Mouse (Mus musculus) spleen, adult 2 months (tissue): ENCODE results near the gene Zc3h12c. TPM values are rescaled to one million over a fixed set of nuclear protein-coding genes. Genes with fewer than 3 reads are reported as not detected.

ENCODE experiments used
- DNase-seq, 2 experiments: peaks; one replicate each; pipeline versions ENCODE4 v3.0.0 to v3.0.0-alpha.2; 2012 to 2021; ENCODE audit warnings: low spot score in 2 of 2, low read depth in 1 of 2
- H3K27ac ChIP-seq: fragments of 200-500 bp; 2 replicates; pipeline ENCODE4 v1.5.1; 2012; ENCODE audit warnings: low read length, inconsistent platforms; ENCODE audit not compliant: insufficient read depth
- H3K27me3 ChIP-seq: fragments of 200-500 bp; 2 replicates; pipeline ENCODE4 v1.6.1; 2012; ENCODE audit warnings: mild to moderate bottlenecking, moderate library complexity, low read length, inconsistent platforms; ENCODE audit not compliant: control insufficient read depth, insufficient read depth
- H3K36me3 ChIP-seq: fragments of 200-500 bp; 2 replicates; pipeline ENCODE4 v1.6.1; 2012; ENCODE audit warnings: mild to moderate bottlenecking, low read length, inconsistent platforms; ENCODE audit not compliant: control insufficient read depth, insufficient read depth
- H3K4me1 ChIP-seq: fragments of 200-500 bp; 2 replicates; pipeline ENCODE4 v1.6.1; 2011; ENCODE audit warnings: inconsistent platforms; ENCODE audit not compliant: control insufficient read depth, insufficient read depth, insufficient read length
- H3K4me3 ChIP-seq: fragments of 200-500 bp; 2 replicates; pipeline ENCODE4 v1.5.1; 2011; ENCODE audit warnings: mild to moderate bottlenecking, inconsistent platforms; ENCODE audit not compliant: insufficient read depth, insufficient read length; ENCODE audit errors: extremely low read depth
- CTCF ChIP-seq: fragments of 200-500 bp; IDR thresholded peaks from 2 replicates; pipeline ENCODE4 v1.5.1; 2011; ENCODE audit warnings: mild to moderate bottlenecking, inconsistent platforms; ENCODE audit not compliant: insufficient read depth, insufficient read length, insufficient replicate concordance; ENCODE audit errors: extremely low read depth
- POLR2A ChIP-seq: fragments of 200-500 bp; IDR thresholded peaks from 2 replicates; pipeline ENCODE4 v1.6.1; 2011; ENCODE audit warnings: low read depth, low read length, inconsistent platforms
- WGBS: fragments of 180-500 bp; shearing (Covaris S2); methylation state at CpG from one replicate; pipeline ENCODE4 v1.1.7; 2018; 5-methylcytosine and 5-hydroxymethylcytosine counted together
- polyA plus RNA-seq: library from polyadenylated mRNA; depleted of rRNA; stranded (reverse); fragments of >200 nt; gene quantifications from 2 replicates; pipeline ENCODE4 v1.2.3, GENCODE M21; 2012

The Zc3h12c gene
- polyA plus RNA-seq, 1 experiment = 1.4 TPM

- H3K27ac ChIP-seq = no peak overlapping the region
- H3K4me3 ChIP-seq = no peak overlapping the region
- no peaks in the 10 kb centered on the region for H3K27me3 ChIP-seq
- H3K36me3 ChIP-seq = no peaks in the 10 kb centered on the region
- TF ChIP-seq CTCF (no peak), POLR2A (no peak)
- DNase-seq = no peak
- WGBS = 73% methylated on average over 2 of the region's 2 CpGs
- no peaks in the 10 kb centered on the region for H3K4me1 ChIP-seq
Measured at GRCm38 (mm10) chr9:52132771-52133170, 35.6 kb downstream of the Zc3h12c start.

- no peak overlapping the region for H3K27ac ChIP-seq
- 0 out of 2 replicates have a peak, but pooled peaks cover 2% of the 10 kb centered on the region for H3K36me3 ChIP-seq
- no peak for DNase-seq
- WGBS = 87% methylated on average over 4 of the region's 4 CpGs
- TF ChIP-seq CTCF (no peak), POLR2A (no peak)
- no peaks in the 10 kb centered on the region for H3K4me1 ChIP-seq
- H3K4me3 ChIP-seq = no peak overlapping the region
- H3K27me3 ChIP-seq = no peaks in the 10 kb centered on the region
Measured at GRCm38 (mm10) chr9:52130348-52130747, 38.0 kb downstream of the Zc3h12c start.

- no peak for TF ChIP-seq CTCF
- no peak for TF ChIP-seq POLR2A
- DNase-seq = no peak
- Histone ChIP-seq H3K4me3 (no peak overlapping the region), H3K27me3 (no peaks in the 10 kb centered on the region), H3K4me1 (no peaks in the 10 kb centered on the region), H3K36me3 (0 out of 2 replicates have a peak, but pooled peaks cover 2% of the 10 kb centered on the region), H3K27ac (no peak overlapping the region)
- 93% methylated on average over 6 of the region's 6 CpGs for WGBS
Measured at GRCm38 (mm10) chr9:52125225-52125624, 43.1 kb downstream of the Zc3h12c start.

GRCm38 (mm10) chr9:52119212-52119611, 49.2 kb downstream of the Zc3h12c start:
- Histone ChIP-seq H3K4me3 (no peak overlapping the region), H3K27me3 (no peaks in the 10 kb centered on the region), H3K4me1 (no peaks in the 10 kb centered on the region), H3K36me3 (peaks cover 7% of the 10 kb centered on the region), H3K27ac (no peak overlapping the region)
- TF ChIP-seq CTCF = no peak
- no peak for TF ChIP-seq POLR2A
- WGBS = 92% methylated on average over 4 of the region's 4 CpGs
- DNase-seq = no peak

GRCm38 (mm10) chr9:52113091-52113490, 55.3 kb downstream of the Zc3h12c start:
- Histone ChIP-seq H3K27ac (no peak overlapping the region), H3K36me3 (peaks cover 7% of the 10 kb centered on the region), H3K27me3 (no peaks in the 10 kb centered on the region), H3K4me3 (no peak overlapping the region), H3K4me1 (no peaks in the 10 kb centered on the region)
- TF ChIP-seq CTCF = no peak
- TF ChIP-seq POLR2A = no peak
- 87% methylated on average over 5 of the region's 5 CpGs for WGBS
- DNase-seq = no peak

- DNase-seq = no peak
- Histone ChIP-seq H3K4me1 (no peaks in the 10 kb centered on the region), H3K27me3 (no peaks in the 10 kb centered on the region), H3K36me3 (peaks cover 3% of the 10 kb centered on the region), H3K4me3 (no peak overlapping the region), H3K27ac (no peak overlapping the region)
- WGBS = 75% methylated on average over 3 of the region's 3 CpGs
- no peak for TF ChIP-seq CTCF
- no peak for TF ChIP-seq POLR2A
Measured at GRCm38 (mm10) chr9:52110738-52111137, 57.6 kb downstream of the Zc3h12c start.

GRCm38 (mm10) chr9:52107161-52107560, 61.2 kb downstream of the Zc3h12c start:
- Histone ChIP-seq H3K36me3 (no peaks in the 10 kb centered on the region), H3K27me3 (no peaks in the 10 kb centered on the region)

More at GRCm38 (mm10) chr9:52107161-52107560, 61.2 kb downstream of the Zc3h12c start:
- DNase-seq = no peak
- Histone ChIP-seq H3K4me1 (no peaks in the 10 kb centered on the region), H3K4me3 (no peak overlapping the region), H3K27ac (no peak overlapping the region)
- TF ChIP-seq CTCF = no peak
- TF ChIP-seq POLR2A = no peak
- 94% methylated on average over 3 of the region's 3 CpGs for WGBS
